Mouse (Mus musculus) midbrain, embryonic 10.5 days (tissue): ENCODE measurements around the gene Sugp2. TPM values are rescaled to one million over a fixed set of nuclear protein-coding genes. Genes with fewer than 3 reads are reported as not detected.
A peak's percentile ranks its signal among the peaks of the same experiment; 100 is the strongest.

Experiments used
- DNase-seq: peaks from one replicate; pipeline ENCODE4 v3.0.0-alpha.2; 2017; ENCODE audit warnings: low spot score
- H3K27ac ChIP-seq: fragments of 300-500 bp; sonication (generic); replicated peaks from 2 replicates; pipeline ENCODE4 v1.5.1; 2016; ENCODE audit warnings: mild to moderate bottlenecking
- H3K27me3 ChIP-seq: fragments of 300-500 bp; sonication (generic); 2 replicates; pipeline ENCODE4 v1.6.1; 2016; ENCODE audit warnings: low read depth, mild to moderate bottlenecking; ENCODE audit not compliant: poor library complexity, severe bottlenecking
- H3K36me3 ChIP-seq: fragments of 300-500 bp; sonication (generic); 2 replicates; pipeline ENCODE4 v1.6.1; 2016; ENCODE audit warnings: mild to moderate bottlenecking, moderate library complexity
- H3K4me1 ChIP-seq: fragments of 300-500 bp; sonication (generic); 2 replicates; pipeline ENCODE4 v1.6.1; 2016
- H3K4me3 ChIP-seq: fragments of 300-500 bp; sonication (generic); 2 replicates; pipeline ENCODE4 v1.5.1; 2016; ENCODE audit warnings: mild to moderate bottlenecking, moderate library complexity
- H3K9me3 ChIP-seq: fragments of 300-500 bp; sonication (generic); replicated peaks from 2 replicates; pipeline ENCODE4 v1.6.1; 2016; ENCODE audit warnings: mild to moderate bottlenecking
- WGBS: fragments of 180-500 bp; shearing (Covaris S2); methylation state at CpG from one replicate; pipeline ENCODE4 v1.1.7; 2016; 5-methylcytosine and 5-hydroxymethylcytosine counted together
- polyA plus RNA-seq: library from polyadenylated mRNA; unstranded; fragments of >200 nt; fragmentation: Nextera tagmentation; extraction: Ambion mirVana; gene quantifications from 2 replicates; pipeline ENCODE4 v1.2.1, GENCODE M21; 2016

Sugp2 gene
- polyA plus RNA-seq, 1 experiment from 2014 or later = 57.6 TPM

DNA sequence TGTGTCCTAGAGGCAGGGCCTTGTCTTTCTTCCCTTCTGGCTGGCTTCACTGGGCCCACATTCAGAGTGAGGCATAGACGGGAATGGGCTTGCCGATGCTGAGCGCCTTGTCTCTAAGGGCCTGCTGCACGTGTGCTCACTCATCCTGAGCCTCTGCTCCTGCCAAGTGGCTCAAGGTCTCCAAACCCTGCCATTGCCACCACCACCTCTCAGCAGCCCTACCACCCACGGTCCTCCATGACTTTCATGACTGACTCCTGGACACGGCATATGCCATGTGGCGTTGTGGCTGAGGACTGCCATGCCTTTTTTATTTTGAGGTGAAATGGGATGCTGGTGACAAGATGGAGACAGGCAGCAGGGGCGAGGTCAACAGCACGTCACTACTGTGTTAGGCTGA is 3.2 kb upstream of the Sugp2 start:
- 91% methylated on average over 9 of the region's 9 CpGs for WGBS
- peaks cover 44% of the 10 kb centered on the region for H3K36me3 ChIP-seq
- DNase-seq = no peak
- H3K4me1 ChIP-seq = peaks cover 28% of the 10 kb centered on the region
- no peaks in the 10 kb centered on the region for H3K27me3 ChIP-seq
- H3K9me3 ChIP-seq = no peaks in the 10 kb centered on the region
- H3K27ac ChIP-seq = no peak overlapping the region
- no peak overlapping the region for H3K4me3 ChIP-seq

DNA sequence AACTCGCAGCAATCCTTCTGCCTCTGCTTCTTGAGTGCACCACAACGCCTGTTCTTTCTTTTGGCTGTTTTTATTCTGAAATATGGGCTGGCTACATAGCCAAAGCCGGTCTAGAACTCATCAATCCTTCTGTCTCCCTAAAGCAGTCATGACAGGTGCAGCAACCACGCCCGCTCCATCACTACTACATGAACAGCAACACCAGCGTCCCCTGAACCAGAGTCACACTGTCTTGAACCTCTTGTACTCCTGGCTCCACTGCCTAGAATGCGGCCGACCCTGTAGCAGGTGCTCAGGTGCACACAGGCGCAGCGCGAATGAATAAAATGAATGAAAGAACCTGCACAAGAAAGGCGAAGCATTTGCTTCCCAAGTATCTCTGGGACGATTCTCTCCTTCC is 420 bp upstream of the Sugp2 start:
- WGBS = 9% methylated on average over 13 of the region's 13 CpGs
- no peaks in the 10 kb centered on the region for H3K9me3 ChIP-seq
- no peak for DNase-seq
- peaks cover 27% of the 10 kb centered on the region for H3K4me1 ChIP-seq
- H3K27me3 ChIP-seq = no peaks in the 10 kb centered on the region
- peaks cover 53% of the 10 kb centered on the region for H3K36me3 ChIP-seq
- H3K4me3 ChIP-seq = peak overlapping the region; percentile 76
- peak overlapping the region; percentile 93 for H3K27ac ChIP-seq

GRCm38 (mm10) chr8:70234781-70235128 is 729 bp downstream of the Sugp2 start:
- Histone ChIP-seq H3K4me1 (peaks cover 27% of the 10 kb centered on the region), H3K36me3 (peaks cover 53% of the 10 kb centered on the region), H3K27me3 (no peaks in the 10 kb centered on the region), H3K4me3 (peak overlapping the region; percentile 76), H3K9me3 (no peaks in the 10 kb centered on the region), H3K27ac (peak overlapping the region; percentile 93)
- under 1% methylated on average over 15 of the region's 15 CpGs for WGBS
- no peak for DNase-seq

GRCm38 (mm10) chr8:70237842-70238241 is 3.8 kb downstream of the Sugp2 start:
- peaks cover 68% of the 10 kb centered on the region for H3K36me3 ChIP-seq
- 96% methylated on average over 2 of the region's 2 CpGs for WGBS
- H3K9me3 ChIP-seq = no peaks in the 10 kb centered on the region
- DNase-seq = no peak
- H3K4me1 ChIP-seq = peaks cover 24% of the 10 kb centered on the region
- no peak overlapping the region for H3K27ac ChIP-seq
- no peaks in the 10 kb centered on the region for H3K27me3 ChIP-seq
- H3K4me3 ChIP-seq = no peak overlapping the region

DNA sequence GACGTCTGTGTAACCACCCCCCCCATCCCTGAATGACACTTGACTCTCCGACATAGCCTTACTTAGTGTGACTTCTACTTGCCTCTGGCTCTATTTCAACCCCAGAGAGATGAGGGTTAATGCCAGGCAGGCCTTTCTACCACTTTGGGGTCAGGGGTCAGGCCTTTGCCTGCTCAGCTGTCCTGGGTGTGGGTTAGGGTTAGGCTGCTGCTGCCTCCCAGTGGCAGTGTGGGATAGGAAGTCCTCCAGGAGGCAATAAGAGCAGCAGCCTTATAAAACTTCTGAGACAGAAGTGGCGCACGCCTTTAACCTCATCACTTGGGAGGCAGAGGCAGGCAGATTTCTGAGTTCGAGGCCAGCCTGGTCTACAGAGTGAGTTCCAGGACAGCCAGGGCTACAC is 6.6 kb downstream of the Sugp2 start:
- Histone ChIP-seq H3K4me3 (no peak overlapping the region), H3K27me3 (no peaks in the 10 kb centered on the region), H3K27ac (no peak overlapping the region), H3K9me3 (no peaks in the 10 kb centered on the region), H3K4me1 (peaks cover 9% of the 10 kb centered on the region), H3K36me3 (peaks cover 95% of the 10 kb centered on the region)
- 92% methylated on average over 5 of the region's 5 CpGs for WGBS
- no peak for DNase-seq

DNA sequence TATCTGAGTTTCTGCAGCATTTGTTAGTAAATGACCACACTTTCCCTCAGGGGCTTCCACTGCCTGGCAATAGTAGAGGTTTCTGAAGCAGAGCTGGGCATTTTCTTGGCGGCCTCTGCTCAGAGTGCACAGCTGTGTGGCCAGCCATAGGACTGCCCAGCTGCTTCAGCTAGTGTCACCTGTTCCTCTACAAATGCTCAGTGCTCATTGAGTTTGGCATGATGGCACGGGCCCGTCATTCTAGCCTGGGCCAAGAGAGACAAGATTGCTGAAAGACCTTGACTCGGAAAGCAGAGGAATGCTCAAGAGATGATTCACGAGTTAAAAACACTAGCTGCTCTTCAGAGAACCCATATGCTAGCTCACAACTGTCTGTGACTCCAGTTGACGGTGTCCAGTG is 12.6 kb downstream of the Sugp2 start:
- Histone ChIP-seq H3K4me1 (no peaks in the 10 kb centered on the region), H3K9me3 (no peaks in the 10 kb centered on the region), H3K36me3 (peaks cover 98% of the 10 kb centered on the region), H3K4me3 (no peak overlapping the region), H3K27me3 (no peaks in the 10 kb centered on the region), H3K27ac (no peak overlapping the region)
- DNase-seq = no peak
- 97% methylated on average over 6 of the region's 6 CpGs for WGBS

GRCm38 (mm10) chr8:70247841-70248240 is 13.8 kb downstream of the Sugp2 start:
- no peaks in the 10 kb centered on the region for H3K9me3 ChIP-seq
- 85% methylated on average over 3 of the region's 3 CpGs for WGBS
- H3K36me3 ChIP-seq = peaks cover 98% of the 10 kb centered on the region
- no peak overlapping the region for H3K4me3 ChIP-seq
- no peak overlapping the region for H3K27ac ChIP-seq
- H3K4me1 ChIP-seq = no peaks in the 10 kb centered on the region
- no peaks in the 10 kb centered on the region for H3K27me3 ChIP-seq
- no peak for DNase-seq

DNA sequence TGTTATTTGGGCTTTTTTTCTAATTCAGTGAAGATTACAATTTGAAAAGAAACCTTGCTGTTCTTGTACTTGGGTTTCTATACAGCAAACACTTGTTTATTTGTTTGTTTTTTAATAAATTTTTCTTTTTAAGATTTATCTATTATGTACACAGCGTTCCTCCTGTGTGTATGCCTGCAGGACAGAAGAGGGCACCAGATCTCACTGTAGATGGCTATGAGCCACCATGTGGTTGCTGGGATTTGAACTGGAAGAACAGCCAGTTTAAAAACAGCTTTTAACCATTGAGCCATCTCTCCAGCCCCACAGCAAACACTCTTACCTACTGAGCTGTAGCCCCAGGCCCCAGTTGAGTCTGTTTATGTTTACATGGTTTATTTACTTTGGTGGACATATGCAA is 20.6 kb downstream of the Sugp2 start:
- Histone ChIP-seq H3K36me3 (peaks cover 100% of the 10 kb centered on the region), H3K4me1 (no peaks in the 10 kb centered on the region), H3K27me3 (no peaks in the 10 kb centered on the region), H3K4me3 (no peak overlapping the region), H3K9me3 (no peaks in the 10 kb centered on the region), H3K27ac (no peak overlapping the region)
- DNase-seq = no peak
- WGBS = 90% methylated on average over 1 of the region's 1 CpGs

GRCm38 (mm10) chr8:70257456-70257855 is 23.4 kb downstream of the Sugp2 start:
- Histone ChIP-seq H3K9me3 (no peaks in the 10 kb centered on the region), H3K4me3 (no peak overlapping the region), H3K27me3 (no peaks in the 10 kb centered on the region), H3K27ac (no peak overlapping the region), H3K36me3 (peaks cover 100% of the 10 kb centered on the region), H3K4me1 (no peaks in the 10 kb centered on the region)
- DNase-seq = no peak
- WGBS = 81% methylated on average over 3 of the region's 3 CpGs

- no peaks in the 10 kb centered on the region for H3K27me3 ChIP-seq
- WGBS = 95% methylated on average over 5 of the region's 5 CpGs
- H3K27ac ChIP-seq = no peak overlapping the region
- no peaks in the 10 kb centered on the region for H3K9me3 ChIP-seq
- H3K36me3 ChIP-seq = peaks cover 100% of the 10 kb centered on the region
- no peaks in the 10 kb centered on the region for H3K4me1 ChIP-seq
- H3K4me3 ChIP-seq = no peak overlapping the region
- no peak for DNase-seq
Observed at GRCm38 (mm10) chr8:70258600-70258999, 24.6 kb downstream of the Sugp2 start.

- Histone ChIP-seq H3K27ac (no peak overlapping the region), H3K9me3 (no peaks in the 10 kb centered on the region), H3K4me1 (no peaks in the 10 kb centered on the region), H3K36me3 (peaks cover 100% of the 10 kb centered on the region), H3K4me3 (no peak overlapping the region), H3K27me3 (no peaks in the 10 kb centered on the region)
- no peak for DNase-seq
- WGBS = 86% methylated on average over 2 of the region's 2 CpGs
Observed at GRCm38 (mm10) chr8:70259043-70259442, 25.0 kb downstream of the Sugp2 start.

DNA sequence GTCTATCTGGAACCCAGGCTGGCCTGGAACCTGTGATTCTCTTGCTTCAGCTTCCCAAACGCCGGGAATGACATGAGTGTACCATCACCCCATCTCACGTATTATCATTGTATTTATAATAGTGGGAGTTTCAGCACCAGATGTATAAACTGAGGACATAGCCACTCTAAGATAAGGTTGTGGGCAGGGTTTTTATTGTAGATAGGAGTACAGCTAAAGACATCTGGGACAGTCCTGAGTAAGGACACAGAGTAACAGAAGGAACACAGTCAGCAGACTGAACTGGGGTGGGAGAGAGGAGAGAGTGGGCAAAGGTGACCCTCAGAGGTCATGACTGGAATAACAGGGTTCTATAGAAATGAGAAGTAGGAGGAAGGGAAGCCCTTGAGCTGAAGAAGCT is 33.6 kb downstream of the Sugp2 start:
- 90% methylated on average over 3 of the region's 3 CpGs for WGBS
- H3K9me3 ChIP-seq = no peaks in the 10 kb centered on the region

DNA sequence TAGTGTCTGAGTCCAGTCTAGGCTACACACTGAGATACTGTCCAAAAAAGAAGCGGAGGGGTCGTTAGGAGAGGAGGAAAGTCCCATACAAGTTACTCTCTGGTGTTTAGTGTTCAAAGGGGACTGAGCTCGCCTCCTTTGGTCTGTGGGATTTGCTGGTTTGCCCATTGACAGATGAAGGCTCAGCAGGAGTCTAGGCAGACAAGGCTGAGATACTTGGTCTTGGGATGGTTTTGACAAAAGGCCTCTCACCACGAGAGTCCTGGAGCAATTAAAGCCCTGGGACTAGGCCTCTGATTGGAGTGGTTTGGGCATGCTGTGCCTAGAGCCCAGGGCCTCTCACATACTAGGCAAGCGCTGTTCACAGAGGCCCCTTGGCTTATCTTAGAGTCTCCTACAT is 34.3 kb downstream of the Sugp2 start:
- Histone ChIP-seq H3K9me3 (no peaks in the 10 kb centered on the region), H3K4me3 (no peak overlapping the region), H3K27ac (no peak overlapping the region), H3K4me1 (peaks cover 27% of the 10 kb centered on the region), H3K36me3 (peaks cover 38% of the 10 kb centered on the region), H3K27me3 (no peaks in the 10 kb centered on the region)
- 54% methylated on average over 5 of the region's 5 CpGs for WGBS
- DNase-seq = no peak

More for the DNA sequence above, 33.6 kb downstream of the Sugp2 start:
- no peak overlapping the region for H3K27ac ChIP-seq
- peaks cover 44% of the 10 kb centered on the region for H3K36me3 ChIP-seq
- no peaks in the 10 kb centered on the region for H3K27me3 ChIP-seq
- H3K4me1 ChIP-seq = peaks cover 24% of the 10 kb centered on the region
- no peak overlapping the region for H3K4me3 ChIP-seq
- DNase-seq = no peak
